Comparison of ENCODE assay signal across 8 mouse cellular contexts in the genomic region with DNA sequence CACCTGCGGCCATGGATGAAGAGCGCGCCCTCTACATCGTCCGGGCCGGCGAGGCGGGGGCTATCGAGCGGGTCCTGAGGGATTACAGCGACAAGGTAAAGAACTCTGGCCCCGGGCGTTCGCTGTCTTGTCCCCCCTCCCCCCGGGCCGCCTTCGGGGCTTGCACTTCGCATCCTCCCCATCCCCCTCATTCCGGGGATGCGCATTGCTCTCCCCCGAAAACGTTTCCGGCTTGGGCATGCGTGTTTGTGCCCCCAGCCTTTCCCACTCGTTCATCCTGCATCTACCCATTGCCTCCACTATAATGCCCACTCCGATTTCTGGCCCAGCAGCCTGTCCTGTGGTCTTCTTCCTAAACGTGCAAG. TPM values are rescaled to one million over a fixed set of nuclear protein-coding genes. Genes with fewer than 3 reads are reported as not detected.
DNase-seq lines count a peak whose midpoint lies in the region; ATAC-seq and TF ChIP-seq lines count a peak whose summit lies in the region.

No protein-coding gene starts in this region.

- no peak for TF ChIP-seq CTCF in ES-Bruce4 (IDR thresholded peaks at IDR 0.05; ENCODE audit: low read depth, low read length)

- peak overlapping the region; percentile 87 for H3K27ac ChIP-seq in kidney, embryonic 14.5 days (ENCODE audit: low read depth, low read length)
- H3K27ac ChIP-seq in ES-Bruce4 (ENCODE audit: insufficient read depth, low read length), result no peak overlapping the region
- peak overlapping the region; percentile 96 for H3K27ac ChIP-seq in intestine, embryonic 16.5 days (ENCODE audit: low read length)
- H3K27ac ChIP-seq in midbrain, embryonic 14.5 days (replicated peaks; ENCODE audit: low read depth, low read length), result peak overlapping the region; percentile 94

- no peak; the same call in 1 of the 2 replicates for ATAC-seq in kidney, embryonic 14.5 days (ENCODE audit: low FRiP score, low TSS enrichment)
- no peak; the same call in 1 of the 2 replicates for ATAC-seq in intestine, embryonic 16.5 days
- peak; percentile 41 for ATAC-seq in midbrain, embryonic 14.5 days (ENCODE audit: low FRiP score, low TSS enrichment)

- TF ChIP-seq EP300 in ES-Bruce4 (IDR thresholded peaks at IDR 0.05; ENCODE audit: insufficient read depth, low read depth, low read length), result no peak

- peaks cover 9% of the 10 kb centered on the region for H3K4me1 ChIP-seq in kidney, embryonic 14.5 days (ENCODE audit: control insufficient read depth, insufficient read depth, low read length)
- H3K4me1 ChIP-seq in ES-Bruce4 (ENCODE audit: control insufficient read depth, insufficient read depth, low read length), result no peaks in the 10 kb centered on the region
- H3K4me1 ChIP-seq in intestine, embryonic 16.5 days (ENCODE audit: control insufficient read depth, insufficient read depth, low read length), result 0 out of 2 replicates have a peak, but pooled peaks cover 4% of the 10 kb centered on the region
- peaks cover 14% of the 10 kb centered on the region for H3K4me1 ChIP-seq in midbrain, embryonic 14.5 days (ENCODE audit: control insufficient read depth, insufficient read depth, low read length)

- H3K36me3 ChIP-seq in kidney, embryonic 14.5 days (ENCODE audit: control insufficient read depth, insufficient read depth, low read length), result no peaks in the 10 kb centered on the region
- H3K36me3 ChIP-seq in ES-Bruce4 (ENCODE audit: control insufficient read depth, insufficient read depth, low read length, poor library complexity, severe bottlenecking), result no peaks in the 10 kb centered on the region
- no peaks in the 10 kb centered on the region for H3K36me3 ChIP-seq in intestine, embryonic 16.5 days (ENCODE audit: control insufficient read depth, insufficient read depth, low read length)
- no peaks in the 10 kb centered on the region for H3K36me3 ChIP-seq in midbrain, embryonic 14.5 days (ENCODE audit: control insufficient read depth, insufficient read depth, low read length)

- no peak for DNase-seq in kidney, postnatal 14 days
- peak; percentile 14 for DNase-seq in c-Kit-positive CD71-positive TER-119-negative erythroid progenitor cells, embryonic 14.5 days (ENCODE audit: low read depth)
- peak; percentile 84 for DNase-seq in midbrain, embryonic 14.5 days
- DNase-seq in urinary bladder, postnatal 10 days (ENCODE audit: low spot score), result no peak
- DNase-seq in gastrocnemius, postnatal 4 days (ENCODE audit: low spot score in 2 of 2), result no peak

- WGBS in kidney, embryonic 14.5 days, result under 1% methylated on average over 27 of the region's 27 CpGs
- under 1% methylated on average over 23 of the region's 27 CpGs for WGBS in intestine, embryonic 16.5 days
- WGBS in midbrain, embryonic 14.5 days, result under 1% methylated on average over 24 of the region's 27 CpGs

- H3K9me3 ChIP-seq in kidney, embryonic 14.5 days (ENCODE audit: control insufficient read depth, low read length), result no peaks in the 10 kb centered on the region
- no peaks in the 10 kb centered on the region for H3K9me3 ChIP-seq in ES-Bruce4 (replicated peaks; ENCODE audit: control insufficient read depth, insufficient read depth, low read length, poor library complexity, severe bottlenecking)
- no peaks in the 10 kb centered on the region for H3K9me3 ChIP-seq in intestine, embryonic 16.5 days (ENCODE audit: control insufficient read depth, low read length)
- H3K9me3 ChIP-seq in midbrain, embryonic 14.5 days (ENCODE audit: control insufficient read depth, low read length), result no peaks in the 10 kb centered on the region

- peak overlapping the region; percentile 89 for H3K9ac ChIP-seq in kidney, embryonic 14.5 days (ENCODE audit: low read depth, low read length)
- peak overlapping the region; percentile 59 for H3K9ac ChIP-seq in ES-Bruce4 (ENCODE audit: low read depth, poor library complexity, severe bottlenecking)
- H3K9ac ChIP-seq in intestine, embryonic 16.5 days (ENCODE audit: low read depth, low read length), result peak overlapping the region; percentile 93
- H3K9ac ChIP-seq in midbrain, embryonic 14.5 days (replicated peaks; ENCODE audit: low read length), result peak overlapping the region; percentile 90

- TF ChIP-seq POLR2A in ES-Bruce4 (IDR thresholded peaks at IDR 0.05; ENCODE audit: insufficient read depth, low read length), result no peak

- peak overlapping the region; percentile 89 for H3K4me3 ChIP-seq in kidney, embryonic 14.5 days (ENCODE audit: low read length)
- peak overlapping the region; percentile 76 for H3K4me3 ChIP-seq in ES-Bruce4 (ENCODE audit: low read depth, low read length)
- peak overlapping the region; percentile 82 for H3K4me3 ChIP-seq in intestine, embryonic 16.5 days (ENCODE audit: low read length)
- H3K4me3 ChIP-seq in midbrain, embryonic 14.5 days (replicated peaks; ENCODE audit: low read depth, low read length), result peak overlapping the region; percentile 75

- peak overlapping the region; percentile 74 for H3K4me2 ChIP-seq in kidney, embryonic 14.5 days (replicated peaks; ENCODE audit: low read depth, low read length)
- peak overlapping the region; percentile 56 for H3K4me2 ChIP-seq in intestine, embryonic 16.5 days (ENCODE audit: low read depth, low read length)
- H3K4me2 ChIP-seq in midbrain, embryonic 14.5 days (ENCODE audit: low read length), result peak overlapping the region; percentile 76

- H3K27me3 ChIP-seq in kidney, embryonic 14.5 days (ENCODE audit: control insufficient read depth, insufficient read depth, low read length), result no peaks in the 10 kb centered on the region
- H3K27me3 ChIP-seq in ES-Bruce4 (ENCODE audit: control insufficient read depth, insufficient read depth, low read length, poor library complexity, severe bottlenecking), result no peaks in the 10 kb centered on the region
- H3K27me3 ChIP-seq in intestine, embryonic 16.5 days (replicated peaks; ENCODE audit: control insufficient read depth, insufficient read depth, low read length), result no peaks in the 10 kb centered on the region
- no peaks in the 10 kb centered on the region for H3K27me3 ChIP-seq in midbrain, embryonic 14.5 days (ENCODE audit: control insufficient read depth, insufficient read depth, low read length)

RNA-seq across cellular contexts. Expression of a gene that starts 0.3 kb away (rescaled TPM):
- polyA plus RNA-seq in kidney, embryonic 14.5 days (2014; fragmentation: Nextera tagmentation; extraction: Ambion mirVana), result 15.5 and 19.3 TPM in 2 replicates
- polyA plus RNA-seq in ES-Bruce4 (2011; ENCODE audit: insufficient read depth, insufficient read length, low read depth, missing spikeins), result 16.0 and 18.8 TPM in 2 replicates
- polyA plus RNA-seq in intestine, embryonic 16.5 days (2015; fragmentation: Nextera tagmentation; extraction: Ambion mirVana), result 14.1 and 15.5 TPM in 2 replicates
- 44.7 and 48.5 TPM in 2 replicates for polyA plus RNA-seq in midbrain, embryonic 14.5 days (2014; fragmentation: Nextera tagmentation; extraction: Ambion mirVana)
- total RNA-seq in gastrocnemius, postnatal 4 days (2021), result 10 to 100 TPM; 44.9 to 50.1 TPM

Comparison
In these comparisons a context has a peak if more than half of its experiments do, and no peak if none do; other contexts are left out.
1. DNase-seq: peak in c-Kit-positive CD71-positive TER-119-negative erythroid progenitor cells, embryonic 14.5 days (single experiment) and midbrain, embryonic 14.5 days (single experiment); none in kidney, postnatal 14 days (single experiment), urinary bladder, postnatal 10 days (single experiment) and gastrocnemius, postnatal 4 days (0 of 2).
2. Peak in every context shown above with its lines, with median percentiles within 50 percentile points of each other: H3K4me2 ChIP-seq, H3K4me3 ChIP-seq and H3K9ac ChIP-seq.